Mouse (Mus musculus) limb, embryonic 14.5 days (tissue): ENCODE data around the gene Kcnh6. TPM values are rescaled to one million over a fixed set of nuclear protein-coding genes. Genes with fewer than 3 reads are reported as not detected.

Experiments
- ATAC-seq: fragments of 200-750 bp; cut with Nextera tagmentation; 2 replicates; pipeline ENCODE4 v1.8.0; 2017; ENCODE audit warnings: low read depth, moderate number of reproducible peaks, moderate TSS enrichment; ENCODE audit not compliant: low FRiP score
- DNase-seq: peaks from one replicate; pipeline ENCODE4 v3.0.0-alpha.2; 2015; ENCODE audit warnings: low spot score
- H3K27ac ChIP-seq: fragments of 300-500 bp; sonication (generic); replicated peaks from 2 replicates; pipeline ENCODE4 v1.5.1; 2014; ENCODE audit warnings: low read depth, mild to moderate bottlenecking, low read length, moderate library complexity, mixed read lengths
- H3K27me3 ChIP-seq: fragments of 300-500 bp; sonication (generic); 2 replicates; pipeline ENCODE4 v1.6.1; 2014; ENCODE audit warnings: low read length, mixed read lengths; ENCODE audit not compliant: control insufficient read depth, insufficient read depth
- H3K36me3 ChIP-seq: fragments of 300-500 bp; sonication (generic); 2 replicates; pipeline ENCODE4 v1.6.1; 2014; ENCODE audit warnings: mild to moderate bottlenecking, low read length, moderate library complexity, mixed read lengths; ENCODE audit not compliant: control insufficient read depth, insufficient read depth
- H3K4me1 ChIP-seq: fragments of 300-500 bp; sonication (generic); 2 replicates; pipeline ENCODE4 v1.6.1; 2014; ENCODE audit warnings: antibody characterized with exemption, low read length, mixed read lengths; ENCODE audit not compliant: control insufficient read depth, insufficient read depth
- H3K4me2 ChIP-seq: fragments of 300-500 bp; sonication (generic); replicated peaks from 2 replicates; pipeline ENCODE4 v1.6.1; 2014; ENCODE audit warnings: low read depth, mild to moderate bottlenecking, low read length, moderate library complexity; ENCODE audit not compliant: severe bottlenecking
- H3K4me3 ChIP-seq: fragments of 300-500 bp; sonication (generic); replicated peaks from 2 replicates; pipeline ENCODE4 v1.5.1; 2014; ENCODE audit warnings: low read length
- H3K9ac ChIP-seq: fragments of 300-500 bp; sonication (generic); 2 replicates; pipeline ENCODE4 v1.6.1; 2014; ENCODE audit warnings: mild to moderate bottlenecking, low read depth, low read length, moderate library complexity; ENCODE audit not compliant: severe bottlenecking
- H3K9me3 ChIP-seq: fragments of 300-500 bp; sonication (generic); 2 replicates; pipeline ENCODE4 v1.6.1; 2016; ENCODE audit warnings: low read length; ENCODE audit not compliant: control insufficient read depth
- POLR2A ChIP-seq: fragments of 200-500 bp; IDR thresholded peaks from 2 replicates; pipeline ENCODE4 v1.8.0; 2012; ENCODE audit warnings: inconsistent platforms, mild to moderate bottlenecking, moderate library complexity, borderline replicate concordance; ENCODE audit not compliant: insufficient read depth, insufficient read length; ENCODE audit errors: extremely low read depth
- WGBS: fragments of 180-500 bp; shearing (Covaris S2); extraction: QIAGEN DNeasy Blood & Tissue Kit; methylation state at CpG from one replicate; pipeline ENCODE4 v1.1.7; 2014; 5-methylcytosine and 5-hydroxymethylcytosine counted together
- polyA plus RNA-seq, 2 experiments: library from polyadenylated mRNA; depleted of rRNA in 1 of 2; stranded (reverse) in 1 of 2; unstranded in 1 of 2; fragments of >200 nt; fragmentation: Nextera tagmentation in 1 of 2; extraction: Ambion mirVana in 1 of 2; gene quantifications; 2 replicates each; pipeline versions ENCODE4 v1.2.1 to v1.2.3; 2012 to 2014

Gene Kcnh6
- polyA plus RNA-seq, 2 experiments: 0.20 to 0.32 TPM

DNA sequence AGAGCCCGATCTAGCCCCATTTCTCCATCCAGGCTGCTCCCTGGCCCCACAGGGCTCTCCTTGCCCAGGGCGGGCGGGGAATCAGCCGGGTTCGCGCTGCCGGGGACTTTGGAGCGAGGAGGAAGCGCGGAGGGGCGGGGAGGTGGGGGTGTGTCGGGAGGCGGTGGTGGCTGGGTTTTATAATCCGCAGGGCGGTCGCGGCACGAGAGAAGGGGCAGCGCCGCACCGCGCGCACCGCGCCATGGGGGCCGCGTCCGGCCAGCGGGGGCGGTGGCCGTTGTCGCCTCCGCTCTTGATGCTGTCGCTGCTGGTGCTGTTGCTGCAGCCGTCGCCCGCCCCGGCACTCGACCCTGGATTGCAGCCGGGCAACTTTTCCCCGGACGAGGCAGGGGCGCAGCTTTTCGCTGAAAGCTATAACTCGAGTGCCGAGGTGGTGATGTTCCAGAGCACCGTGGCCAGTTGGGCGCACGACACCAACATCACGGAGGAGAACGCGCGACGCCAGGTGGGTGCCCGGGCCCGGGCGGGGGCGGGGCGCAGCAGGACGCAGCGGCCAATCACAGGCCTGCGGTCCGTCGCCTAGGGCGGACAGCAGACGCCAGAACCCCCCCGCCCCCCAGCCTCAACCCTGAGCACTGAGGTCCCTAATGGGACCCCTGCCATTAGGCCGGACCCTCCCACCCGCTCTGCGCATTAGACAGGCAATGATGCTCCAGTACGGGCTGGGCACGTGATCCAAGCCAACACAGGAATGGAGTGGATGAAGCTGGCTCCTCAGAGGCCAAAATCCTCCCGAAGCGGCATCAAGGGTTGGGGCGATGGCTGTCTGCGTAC is 40.0 kb upstream of the Kcnh6 start, which contains the start of gene Ace:
Ace (plus strand) TSS at position 205 of the 834 bp plus-strand sequence.
- WGBS: under 1% methylated on average over 53 of the region's 76 CpGs
- Histone ChIP-seq H3K4me3 (peak within 1 kb of the TSS; percentile 55), H3K36me3 (no peaks in the 10 kb centered on the region), H3K9ac (peak within 1 kb of the TSS; percentile 59), H3K27ac (no peak within 1 kb of the TSS), H3K9me3 (no peaks in the 10 kb centered on the region), H3K4me2 (peak within 1 kb of the TSS; percentile 99), H3K4me1 (no peaks in the 10 kb centered on the region), H3K27me3 (peaks cover 25% of the 10 kb centered on the region)
- DNase-seq (no peak), ATAC-seq (peak; percentile 26; the same call in 1 of the 2 replicates)
- no peak for TF ChIP-seq POLR2A

DNA sequence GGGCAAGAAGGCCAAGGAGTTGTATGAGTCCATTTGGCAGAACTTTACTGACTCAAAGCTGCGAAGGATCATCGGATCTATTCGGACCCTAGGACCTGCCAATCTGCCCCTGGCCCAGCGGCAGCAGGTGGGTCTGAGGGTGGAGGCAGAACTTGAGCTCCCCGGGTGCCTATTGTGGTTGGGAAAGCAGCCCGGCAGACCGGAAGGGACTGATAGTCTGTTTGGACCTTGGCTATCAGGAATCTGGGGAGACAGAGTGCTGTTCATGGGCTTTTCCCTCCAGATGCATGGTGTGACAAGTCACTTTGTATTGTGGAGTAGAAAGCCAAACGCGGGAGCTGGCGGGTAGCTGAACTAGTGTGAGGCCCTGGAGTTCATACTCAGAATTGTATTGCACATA is 39.0 kb upstream of the Kcnh6 start:
- H3K9ac ChIP-seq: 0 out of 2 replicates have a peak overlapping the region, but pooled peaks have one; percentile 59
- H3K9me3 ChIP-seq: no peaks in the 10 kb centered on the region
- H3K36me3 ChIP-seq: no peaks in the 10 kb centered on the region
- no peak overlapping the region for H3K4me3 ChIP-seq
- ATAC-seq (no peak), DNase-seq (no peak)
- no peak overlapping the region for H3K27ac ChIP-seq
- no peak for TF ChIP-seq POLR2A
- no peaks in the 10 kb centered on the region for H3K4me1 ChIP-seq
- H3K27me3 ChIP-seq: peaks cover 25% of the 10 kb centered on the region
- 49% methylated on average over 10 of the region's 10 CpGs for WGBS
- H3K4me2 ChIP-seq: no peak overlapping the region

DNA sequence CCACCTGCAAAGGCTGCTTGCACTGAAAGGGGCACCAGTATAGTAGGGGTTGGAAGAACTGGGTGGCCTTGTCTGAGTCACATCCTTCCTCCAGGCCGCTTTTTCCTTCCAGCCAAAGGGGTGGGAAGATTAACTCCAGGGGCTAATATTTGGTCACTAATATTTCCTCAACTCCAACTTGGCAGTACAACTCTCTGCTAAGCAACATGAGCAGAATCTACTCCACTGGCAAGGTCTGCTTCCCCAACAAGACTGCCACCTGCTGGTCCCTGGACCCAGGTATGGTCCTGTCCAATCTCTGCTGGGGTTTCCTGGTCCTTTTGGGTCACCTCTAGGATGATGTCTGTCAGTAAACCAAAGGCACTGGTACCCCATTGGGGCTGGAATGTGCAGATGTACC is 38.4 kb upstream of the Kcnh6 start:
- no peak for TF ChIP-seq POLR2A
- no peak overlapping the region for H3K4me3 ChIP-seq
- H3K9me3 ChIP-seq: no peaks in the 10 kb centered on the region
- DNase-seq (no peak), ATAC-seq (no peak)
- H3K4me2 ChIP-seq: no peak overlapping the region
- H3K4me1 ChIP-seq: no peaks in the 10 kb centered on the region
- peaks cover 25% of the 10 kb centered on the region for H3K27me3 ChIP-seq
- no peak overlapping the region for H3K27ac ChIP-seq
- 45% methylated on average over 1 of the region's 1 CpGs for WGBS
- H3K9ac ChIP-seq: no peak overlapping the region
- no peaks in the 10 kb centered on the region for H3K36me3 ChIP-seq

DNA sequence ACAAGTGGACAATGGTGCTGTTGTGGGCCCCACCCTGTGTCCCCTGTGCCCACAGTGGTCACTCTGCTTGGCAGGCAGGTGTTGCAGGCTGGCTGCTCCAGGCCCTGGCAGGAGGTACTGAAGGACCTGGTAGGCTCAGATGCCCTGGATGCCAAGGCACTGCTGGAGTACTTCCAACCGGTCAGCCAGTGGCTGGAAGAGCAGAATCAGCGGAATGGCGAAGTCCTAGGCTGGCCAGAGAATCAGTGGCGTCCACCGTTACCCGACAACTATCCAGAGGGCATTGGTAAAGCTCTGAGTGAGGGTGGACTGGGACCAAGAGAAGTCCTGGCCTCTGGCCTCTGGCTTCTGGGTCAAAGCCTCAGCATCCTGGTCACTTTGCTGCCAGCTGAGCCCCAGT is 33.3 kb upstream of the Kcnh6 start:
- ATAC-seq (no peak), DNase-seq (no peak)
- Histone ChIP-seq H3K27me3 (no peaks in the 10 kb centered on the region), H3K36me3 (no peaks in the 10 kb centered on the region), H3K27ac (no peak overlapping the region), H3K4me2 (no peak overlapping the region), H3K9ac (no peak overlapping the region), H3K9me3 (no peaks in the 10 kb centered on the region), H3K4me1 (no peaks in the 10 kb centered on the region), H3K4me3 (no peak overlapping the region)
- no peak for TF ChIP-seq POLR2A
- 89% methylated on average over 6 of the region's 6 CpGs for WGBS

DNA sequence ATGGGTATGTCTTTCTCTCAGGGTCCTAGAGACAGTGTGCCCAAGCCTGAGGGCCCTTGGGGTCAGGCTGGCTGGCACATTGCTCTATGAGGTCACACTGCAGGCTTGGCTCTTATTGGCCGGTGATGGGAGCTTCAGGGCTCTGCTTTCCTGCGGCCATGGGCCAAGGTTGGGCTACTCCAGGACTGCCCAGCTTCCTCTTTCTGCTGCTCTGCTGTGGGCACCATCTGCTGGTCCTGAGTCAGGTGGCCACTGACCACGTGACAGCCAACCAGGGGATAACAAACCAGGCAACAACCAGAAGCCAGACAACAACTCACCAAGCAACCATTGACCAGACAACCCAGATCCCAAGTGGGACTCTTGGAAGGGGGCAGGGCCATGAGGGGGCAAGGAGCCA is 32.9 kb upstream of the Kcnh6 start:
- H3K9ac ChIP-seq: no peak overlapping the region
- 68% methylated on average over 3 of the region's 3 CpGs for WGBS
- no peaks in the 10 kb centered on the region for H3K36me3 ChIP-seq
- H3K27ac ChIP-seq: no peak overlapping the region
- H3K4me2 ChIP-seq: no peak overlapping the region
- ATAC-seq (no peak), DNase-seq (no peak)
- H3K4me1 ChIP-seq: no peaks in the 10 kb centered on the region
- no peak for TF ChIP-seq POLR2A
- no peaks in the 10 kb centered on the region for H3K9me3 ChIP-seq
- no peaks in the 10 kb centered on the region for H3K27me3 ChIP-seq
- no peak overlapping the region for H3K4me3 ChIP-seq
